Mouse (Mus musculus) limb, embryonic 15.5 days (tissue): Measurements from ENCODE around the gene U90926. TPM values are rescaled to one million over a fixed set of nuclear protein-coding genes. Genes with fewer than 3 reads are reported as not detected.

Experiments
- polyA plus RNA-seq: library from polyadenylated mRNA; unstranded; fragments of >200 nt; fragmentation: Nextera tagmentation; extraction: Ambion mirVana; gene quantifications from 2 replicates; pipeline ENCODE4 v1.2.1, GENCODE M21; 2015

Gene U90926
- polyA plus RNA-seq, 1 experiment from 2014 or later = not detected

Other genes starting within 250 kb of the U90926 start
- 0.20 TPM in 1 of 2 replicates, not detected in the other for gene Odaph, start 227.9 kb downstream of the U90926 start, polyA plus RNA-seq
- 1.4 and 1.8 TPM in 2 replicates for gene Cdkl2, start 171.5 kb downstream of the U90926 start, polyA plus RNA-seq
- gene G3bp2, start 131.7 kb downstream of the U90926 start, polyA plus RNA-seq = 136 and 146 TPM in 2 replicates
- gene Uso1, start 77.5 kb downstream of the U90926 start, polyA plus RNA-seq = 51.9 and 53.1 TPM in 2 replicates
- 0.12 and 0.19 TPM in 2 replicates for gene Ppef2, start 40.9 kb upstream of the U90926 start, polyA plus RNA-seq
- gene Naaa, start 62.8 kb upstream of the U90926 start, polyA plus RNA-seq = 22.1 and 23.1 TPM in 2 replicates
- gene Sdad1, start 95.1 kb upstream of the U90926 start, polyA plus RNA-seq = 37.1 and 40.5 TPM in 2 replicates
- 0.31 and 0.55 TPM in 2 replicates for gene Cxcl9, start 112.7 kb upstream of the U90926 start, polyA plus RNA-seq
- 7.3 and 13.3 TPM in 2 replicates for gene Art3, start 116.4 kb upstream of the U90926 start, polyA plus RNA-seq
- gene Cxcl10, start 133.5 kb upstream of the U90926 start, polyA plus RNA-seq = 1.1 TPM in 2 replicates
- 45.4 and 47.7 TPM in 2 replicates for gene Nup54, start 219.8 kb upstream of the U90926 start, polyA plus RNA-seq